Mouse (Mus musculus) left cerebral cortex, postnatal 36 days (tissue): ENCODE results near the gene Ebp. TPM values are rescaled to one million over a fixed set of nuclear protein-coding genes. Genes with fewer than 3 reads are reported as not detected.

Experiments
- DNase-seq, 2 experiments: peaks; one replicate each; pipeline ENCODE4 v3.0.0; 2021 to 2022; ENCODE audit warnings: low spot score in 2 of 2, mixed read lengths in 1 of 2
- intact Hi-C: fragments of 180-260 bp; cut with DNase I; formaldehyde crosslinking; loops from one replicate; pipeline ENCODE4 v1.15.1; 2025
- total RNA-seq, 2 experiments: library from RNA; stranded (reverse); gene quantifications; 2 replicates each; pipeline ENCODE4 v1.2.3; 2021

Gene Ebp
- total RNA-seq = 10 to 100 TPM; 33.5 to 35.9 TPM

DNA sequence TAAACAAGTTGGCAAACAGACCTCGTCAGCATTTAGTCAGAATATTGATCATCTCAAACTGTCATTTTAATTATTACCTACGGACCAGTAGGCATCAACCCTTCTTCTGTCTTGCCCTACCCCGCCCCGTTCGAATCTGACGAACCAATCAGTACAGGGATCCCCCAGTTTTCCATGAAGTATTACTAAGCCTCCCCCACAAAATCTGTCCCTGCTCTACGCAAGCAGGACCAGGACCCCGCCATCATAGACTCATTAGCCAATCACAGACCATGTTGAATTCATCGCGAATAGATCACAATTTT, at the start of gene Ebp:
Gene Ebp (minus strand): TSS at position 94 of the 305 bp plus-strand sequence.
- peak; percentile 32 to 36 for DNase-seq
- intact Hi-C loops = loop anchor here (2.0 kb wide), 1 partner anchor 13 kb away; the partner anchor contains the start of gene Porcn

DNA sequence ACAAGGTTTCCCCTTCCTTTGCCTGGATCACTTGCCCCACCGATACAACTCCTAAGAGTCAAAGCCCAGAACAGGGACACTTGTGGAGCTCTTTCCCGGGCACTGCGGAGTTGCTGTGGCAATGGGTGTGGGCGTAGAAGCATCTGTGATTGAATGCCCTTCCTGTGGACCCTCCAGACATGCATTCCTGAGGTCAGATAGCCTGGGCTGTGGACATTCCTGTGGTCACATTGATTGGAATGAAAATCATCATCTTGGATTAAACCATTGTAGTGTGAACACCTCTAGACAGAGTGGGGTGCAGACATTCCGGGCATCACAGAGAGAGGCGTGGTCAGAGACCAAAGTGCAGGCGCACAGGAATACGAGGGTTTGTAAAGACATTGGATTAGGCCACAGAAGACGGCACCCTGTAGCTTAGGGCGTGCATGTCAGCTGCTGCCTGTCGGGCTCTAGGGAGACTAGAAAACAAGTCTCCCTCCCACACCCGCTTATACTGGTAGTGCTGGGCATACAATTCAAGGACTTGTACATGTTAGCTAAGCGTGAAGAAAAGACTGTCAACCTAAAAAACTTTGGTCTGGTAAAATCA, 45.6 kb upstream of the Ebp start:
- no peak for DNase-seq
- intact Hi-C loops = no loop called here

DNA sequence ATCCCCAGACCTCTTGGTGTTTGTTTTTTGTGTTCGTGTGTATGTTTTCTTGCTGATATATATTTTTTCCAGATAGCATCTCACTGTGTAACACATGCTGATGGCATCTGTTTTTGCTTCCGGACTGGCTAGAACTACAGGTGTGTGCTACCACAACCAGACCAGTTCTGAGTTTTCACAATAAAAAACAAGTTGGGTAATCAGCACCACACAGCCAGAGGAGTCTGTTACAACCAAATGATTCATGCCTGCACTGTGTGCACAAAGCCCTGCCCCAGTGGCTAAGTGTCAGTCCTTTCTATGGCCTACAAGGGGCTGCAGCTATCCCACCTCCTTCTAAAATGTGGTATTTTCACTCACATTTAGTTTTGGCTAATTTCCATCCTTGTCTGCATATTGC, 43.4 kb upstream of the Ebp start:
- no peak for DNase-seq
- intact Hi-C loops = no loop called here

DNA sequence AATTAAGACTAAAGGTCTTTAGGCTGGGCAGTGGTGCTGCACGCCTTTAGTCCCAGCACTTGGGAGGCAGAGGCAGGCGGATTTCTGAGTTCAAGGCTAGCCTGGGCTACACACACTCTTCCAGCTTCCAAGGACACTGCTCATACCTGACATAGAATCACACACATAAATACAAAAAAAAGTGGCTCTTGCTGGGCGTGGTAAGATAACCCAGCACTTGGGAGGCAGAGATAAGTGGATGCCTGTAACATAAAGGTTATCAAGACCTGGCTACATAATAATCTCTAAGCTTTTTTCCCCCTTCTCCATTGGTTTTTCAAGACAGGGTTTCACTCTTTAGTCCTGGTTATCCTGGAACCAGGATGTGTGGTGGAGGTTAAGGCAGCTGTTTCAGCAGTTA, 40.3 kb upstream of the Ebp start:
- no peak for DNase-seq
- intact Hi-C loops = no loop called here

- intact Hi-C loops = no loop called here
- no peak for DNase-seq
Observed at GRCm38 (mm10) chrX:8230272-8230671, 37.0 kb upstream of the Ebp start.

DNA sequence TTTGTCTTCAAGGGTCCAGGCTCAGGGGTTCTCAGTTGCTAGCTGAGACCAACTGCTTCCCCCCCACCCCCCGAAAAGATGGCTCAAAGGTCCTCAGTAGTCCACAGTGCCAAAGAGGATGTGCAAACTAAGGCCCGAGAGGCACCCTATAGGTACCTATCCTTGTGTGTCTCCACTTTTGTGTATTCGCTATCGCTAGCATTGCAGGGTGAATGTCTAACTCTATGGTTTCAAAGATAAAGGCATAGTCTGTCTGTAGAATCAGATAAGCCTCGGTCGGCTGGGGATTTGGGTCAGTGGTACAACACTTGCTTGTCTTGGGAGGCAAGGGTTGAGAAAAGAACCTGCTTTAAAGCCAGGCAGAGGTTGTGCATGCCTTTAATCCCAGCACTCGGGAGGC, 30.2 kb upstream of the Ebp start:
- intact Hi-C loops = no loop called here
- DNase-seq = no peak

- DNase-seq = peak; percentile 36 to 44
- intact Hi-C loops = no loop called here
Observed at GRCm38 (mm10) chrX:8222678-8223421, 29.5 kb upstream of the Ebp start.

DNA sequence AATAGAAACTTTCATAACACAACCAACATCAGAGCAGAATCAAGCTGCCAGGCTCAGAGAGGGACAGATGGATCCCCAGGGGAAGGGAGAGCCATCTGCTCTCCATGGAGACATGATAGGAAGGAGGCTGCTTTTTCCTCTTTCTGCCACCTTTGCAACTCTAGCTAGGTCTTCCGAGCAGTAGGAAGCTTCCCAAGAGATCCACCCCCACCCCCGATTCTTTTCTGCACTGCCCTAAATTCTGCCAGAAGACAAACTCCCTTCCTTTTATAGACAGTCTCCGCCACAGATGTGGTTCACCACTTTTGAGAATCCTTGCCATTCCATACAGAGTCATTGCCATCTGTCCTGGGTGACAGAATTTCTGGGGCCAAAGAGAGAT, 29.0 kb upstream of the Ebp start:
- intact Hi-C loops = no loop called here
- DNase-seq = peak; percentile 43 to 54

- DNase-seq = no peak
- intact Hi-C loops = no loop called here
Observed at GRCm38 (mm10) chrX:8219651-8220050, 26.3 kb upstream of the Ebp start.

GRCm38 (mm10) chrX:8218114-8218513, 24.8 kb upstream of the Ebp start:
- DNase-seq = no peak
- intact Hi-C loops = no loop called here

- intact Hi-C loops = no loop called here
- peak; percentile 40 to 48 for DNase-seq
Observed at GRCm38 (mm10) chrX:8217383-8217782, 24.1 kb upstream of the Ebp start.

DNA sequence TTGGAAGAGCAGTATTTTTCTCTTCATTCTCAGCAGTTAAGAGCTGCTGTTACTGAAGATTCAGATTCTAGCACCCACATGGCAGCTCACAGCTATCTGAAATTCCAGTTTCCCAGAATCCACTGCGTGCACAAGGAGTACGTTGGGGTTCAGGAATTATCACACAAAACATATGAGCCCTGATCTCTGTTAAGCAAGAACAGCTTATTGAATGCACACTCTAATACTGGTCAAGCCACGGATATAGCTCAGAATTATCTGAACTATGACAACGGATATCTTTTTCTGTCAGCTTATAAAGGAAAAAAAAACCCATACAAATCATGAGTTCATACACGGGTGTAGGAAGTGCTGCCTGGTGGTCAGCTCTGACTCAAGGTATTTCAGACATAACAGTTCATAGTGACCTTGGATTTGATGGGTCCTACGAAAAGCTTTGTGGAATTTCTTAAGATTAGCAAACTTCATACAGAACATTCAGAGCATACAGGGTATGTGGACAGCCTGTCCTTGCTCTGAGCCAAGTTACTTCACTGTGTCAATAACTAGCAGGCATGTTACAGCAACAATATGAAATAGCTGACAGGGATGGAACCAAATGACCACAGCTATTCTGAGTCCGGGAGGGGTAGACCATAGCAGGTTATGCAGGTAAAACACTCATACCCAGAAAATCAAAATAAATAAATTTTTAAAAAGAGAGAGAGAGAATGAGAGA, 18.3 kb upstream of the Ebp start:
- no peak for DNase-seq
- intact Hi-C loops = no loop called here

DNA sequence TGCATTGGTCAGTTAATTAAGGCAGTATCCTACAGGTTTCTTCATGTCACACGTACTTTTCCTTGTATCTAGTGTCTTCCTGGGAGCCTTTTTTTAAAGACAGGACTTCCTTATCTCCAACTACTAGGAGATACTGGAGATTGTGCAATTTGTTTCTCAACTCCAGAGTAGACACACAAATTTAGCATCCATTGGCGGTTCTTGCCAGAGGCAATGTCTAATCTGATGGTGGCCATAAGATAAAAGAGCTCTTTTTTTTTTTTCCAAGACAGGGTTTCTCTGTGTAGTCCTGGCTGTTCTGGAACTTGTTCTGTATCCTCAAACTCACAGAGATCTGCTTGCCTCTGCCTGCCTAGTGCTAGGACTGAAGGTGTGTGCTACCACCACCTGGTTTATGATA, 16.4 kb upstream of the Ebp start:
- DNase-seq = no peak
- intact Hi-C loops = no loop called here

- intact Hi-C loops = loop anchor here (2.0 kb wide), 1 partner anchor 14 kb away; the partner anchor contains the start of gene Ebp
- DNase-seq = no peak
Observed at GRCm38 (mm10) chrX:8207224-8207623, 13.9 kb upstream of the Ebp start.

- intact Hi-C loops = loop anchor here (2.0 kb wide), 1 partner anchor 14 kb away; the partner anchor contains the start of gene Ebp
- no peak for DNase-seq
Observed at GRCm38 (mm10) chrX:8206694-8207197, 13.4 kb upstream of the Ebp start.

DNA sequence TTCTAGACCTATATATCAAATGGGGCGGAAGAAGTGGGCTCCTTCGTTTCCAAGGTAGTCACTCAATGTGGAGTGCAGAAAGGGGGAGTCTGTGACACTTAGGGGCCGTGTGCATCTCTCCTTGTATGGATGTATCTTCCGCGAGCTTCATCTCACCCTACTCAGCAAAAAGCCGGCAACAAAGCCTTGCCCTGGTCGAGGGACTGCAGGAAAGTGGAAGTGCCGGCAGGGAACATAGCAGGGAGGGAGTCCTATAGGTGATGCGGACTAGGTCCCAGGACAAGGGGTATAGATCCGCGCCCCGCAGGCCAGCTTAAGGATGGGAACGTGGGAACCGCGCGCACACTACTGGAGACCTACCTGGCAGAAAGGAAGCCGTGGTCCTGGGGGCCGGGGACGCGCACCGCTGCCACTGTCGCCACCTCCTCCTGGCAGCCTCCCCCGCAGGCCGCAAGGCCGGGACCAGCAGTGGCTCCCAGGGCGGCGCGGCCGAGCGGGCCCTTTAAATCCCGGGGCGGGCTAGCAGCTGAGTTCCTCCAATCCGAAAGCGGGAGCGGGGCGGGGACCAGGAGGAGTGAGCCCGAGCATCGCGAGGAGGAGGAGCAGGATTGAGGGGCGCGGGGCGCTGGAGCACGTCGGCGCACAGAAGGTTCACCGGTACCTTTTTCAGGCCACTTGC, 12.8 kb upstream of the Ebp start, which contains the start of gene Porcn:
Gene Porcn (minus strand): TSS at position 511 of the 679 bp plus-strand sequence.
- intact Hi-C loops = loop anchor here (2.0 kb wide), 1 partner anchor 13 kb away; the partner anchor contains the start of gene Ebp
- DNase-seq = peak; percentile 78 to 81

GRCm38 (mm10) chrX:8205551-8205950, 12.2 kb upstream of the Ebp start:
- intact Hi-C loops = no loop called here

GRCm38 (mm10) chrX:8205088-8205487, 11.8 kb upstream of the Ebp start:
- intact Hi-C loops = no loop called here

More at GRCm38 (mm10) chrX:8205551-8205950, 12.2 kb upstream of the Ebp start:
- peak; percentile 23 to 24 for DNase-seq

GRCm38 (mm10) chrX:8204076-8204475, 10.8 kb upstream of the Ebp start:
- no peak for DNase-seq
- intact Hi-C loops = no loop called here

More at GRCm38 (mm10) chrX:8205088-8205487, 11.8 kb upstream of the Ebp start:
- no peak for DNase-seq

DNA sequence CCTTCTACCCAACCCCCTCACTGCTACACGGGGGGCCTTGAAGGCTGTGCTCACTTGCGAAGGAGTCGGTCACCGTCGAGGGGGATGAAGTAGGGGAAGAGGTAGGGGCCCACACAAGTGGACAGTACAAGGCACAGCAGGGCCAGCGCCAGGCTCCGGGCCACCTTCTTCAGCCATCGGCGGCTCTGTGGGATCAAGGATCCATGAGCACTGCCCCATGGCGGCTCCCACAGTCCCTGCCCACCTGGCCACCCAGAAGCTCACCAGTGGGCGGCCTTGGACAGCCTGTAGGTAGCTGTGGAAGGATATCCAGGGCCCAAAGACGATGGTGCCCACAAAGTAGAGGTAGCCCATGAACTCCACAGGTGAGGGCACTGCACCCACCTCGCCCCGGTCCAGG, 9.8 kb upstream of the Ebp start:
- no peak for DNase-seq
- intact Hi-C loops = no loop called here
